Mouse (Mus musculus) stomach, embryonic 16.5 days (tissue): ENCODE measurements around the gene Rbfox2. TPM values are rescaled to one million over a fixed set of nuclear protein-coding genes. Genes with fewer than 3 reads are reported as not detected.
A peak's percentile ranks its signal among the peaks of the same experiment; 100 is the strongest.

ENCODE experiments used
- ATAC-seq: fragments of 200-750 bp; cut with Nextera tagmentation; 2 replicates; pipeline ENCODE4 v1.8.0; 2017; ENCODE audit warnings: moderate number of reproducible peaks, moderate TSS enrichment; ENCODE audit not compliant: insufficient read depth, low FRiP score
- H3K27ac ChIP-seq: fragments of 300-500 bp; sonication (generic); 2 replicates; pipeline ENCODE4 v1.5.1; 2014; ENCODE audit warnings: low read length
- H3K27me3 ChIP-seq: fragments of 300-500 bp; sonication (generic); 2 replicates; pipeline ENCODE4 v1.6.1; 2014; ENCODE audit warnings: low read length, control low read depth, mixed read lengths; ENCODE audit not compliant: control insufficient read depth, insufficient read depth
- H3K36me3 ChIP-seq: fragments of 300-500 bp; sonication (generic); 2 replicates; pipeline ENCODE4 v1.6.1; 2014; ENCODE audit warnings: low read length; ENCODE audit not compliant: control insufficient read depth, insufficient read depth
- H3K4me1 ChIP-seq: fragments of 300-500 bp; sonication (generic); 2 replicates; pipeline ENCODE4 v1.6.1; 2014; ENCODE audit warnings: low read length, control low read depth, mixed read lengths; ENCODE audit not compliant: control insufficient read depth, insufficient read depth
- H3K4me2 ChIP-seq: fragments of 300-500 bp; sonication (generic); 2 replicates; pipeline ENCODE4 v1.6.1; 2014; ENCODE audit warnings: low read depth, low read length, mixed read lengths
- H3K4me3 ChIP-seq: fragments of 300-500 bp; sonication (generic); replicated peaks from 2 replicates; pipeline ENCODE4 v1.5.1; 2014; ENCODE audit warnings: mild to moderate bottlenecking, low read length
- H3K9ac ChIP-seq: fragments of 300-500 bp; sonication (generic); 2 replicates; pipeline ENCODE4 v1.6.1; 2014; ENCODE audit warnings: low read length
- H3K9me3 ChIP-seq: fragments of 300-500 bp; sonication (generic); replicated peaks from 2 replicates; pipeline ENCODE4 v1.6.1; 2016; ENCODE audit warnings: low read length, control low read depth; ENCODE audit not compliant: control insufficient read depth
- WGBS: fragments of 180-500 bp; shearing (Covaris S2); extraction: QIAGEN DNeasy Blood & Tissue Kit; methylation state at CpG from one replicate; pipeline ENCODE4 v1.1.7; 2014; 5-methylcytosine and 5-hydroxymethylcytosine counted together
- polyA plus RNA-seq: library from polyadenylated mRNA; unstranded; fragments of >200 nt; fragmentation: Nextera tagmentation; extraction: Ambion mirVana; gene quantifications from 2 replicates; pipeline ENCODE4 v1.2.1, GENCODE M21; 2015

Rbfox2 gene
- polyA plus RNA-seq, 1 experiment from 2014 or later: 55.7 TPM

DNA sequence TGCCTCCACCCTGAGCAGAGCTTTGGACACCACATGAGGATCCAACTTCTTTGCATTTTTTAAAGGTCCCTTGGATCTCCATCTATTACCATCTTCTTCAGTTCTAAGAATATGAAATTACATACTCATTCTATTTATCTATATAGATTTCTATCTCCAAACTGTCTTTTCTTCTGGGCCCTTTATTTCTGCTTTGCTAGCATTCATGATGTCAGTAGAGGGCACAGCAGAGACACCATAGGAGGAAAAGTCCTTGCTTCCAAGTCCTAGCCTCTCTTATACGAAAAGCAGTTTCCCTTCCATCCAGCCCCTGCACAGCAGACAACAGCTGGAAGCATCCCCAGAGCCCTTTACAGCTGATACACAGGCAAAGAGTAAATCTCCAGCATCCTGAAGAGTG is 69.1 kb downstream of the Rbfox2 start:
- Histone ChIP-seq H3K27me3 (no peaks in the 10 kb centered on the region), H3K4me2 (no peak overlapping the region), H3K4me3 (no peak overlapping the region), H3K9me3 (no peaks in the 10 kb centered on the region), H3K9ac (no peak overlapping the region), H3K4me1 (peaks cover 42% of the 10 kb centered on the region), H3K27ac (no peak overlapping the region), H3K36me3 (no peaks in the 10 kb centered on the region)
- WGBS: 34% methylated on average over 1 of the region's 1 CpGs
- no peak for ATAC-seq

GRCm38 (mm10) chr15:77236055-77236567 is 70.7 kb downstream of the Rbfox2 start:
- Histone ChIP-seq H3K9ac (no peak overlapping the region), H3K9me3 (no peaks in the 10 kb centered on the region), H3K36me3 (no peaks in the 10 kb centered on the region), H3K4me3 (no peak overlapping the region), H3K27me3 (no peaks in the 10 kb centered on the region), H3K4me1 (peaks cover 42% of the 10 kb centered on the region), H3K4me2 (no peak overlapping the region), H3K27ac (peak overlapping the region; percentile 51)
- ATAC-seq: no peak
- 41% methylated on average over 7 of the region's 7 CpGs for WGBS

DNA sequence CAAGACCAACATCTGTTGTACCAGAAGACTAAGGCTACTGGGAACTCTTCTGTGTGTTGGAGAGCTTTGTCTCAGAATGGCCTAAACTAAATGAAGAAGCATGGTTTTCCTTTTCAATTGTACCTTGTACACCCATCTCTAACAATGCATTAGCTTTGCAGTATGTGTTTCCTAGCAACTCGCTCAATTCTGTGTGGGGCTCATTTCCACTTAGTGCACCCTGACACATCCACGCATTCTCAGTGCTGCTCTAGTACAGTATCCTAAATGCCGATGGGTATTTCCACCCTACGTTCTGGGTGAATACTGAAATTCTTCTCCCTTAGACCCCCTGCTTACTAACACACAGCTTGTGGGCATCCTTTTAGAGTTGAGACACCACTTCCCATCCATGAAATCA is 71.3 kb downstream of the Rbfox2 start:
- H3K36me3 ChIP-seq: no peaks in the 10 kb centered on the region
- no peaks in the 10 kb centered on the region for H3K9me3 ChIP-seq
- H3K27me3 ChIP-seq: no peaks in the 10 kb centered on the region
- no peak overlapping the region for H3K4me3 ChIP-seq
- H3K4me1 ChIP-seq: peaks cover 42% of the 10 kb centered on the region
- no peak overlapping the region for H3K4me2 ChIP-seq
- no peak for ATAC-seq
- no peak overlapping the region for H3K27ac ChIP-seq
- no peak overlapping the region for H3K9ac ChIP-seq
- WGBS: 86% methylated on average over 4 of the region's 4 CpGs

GRCm38 (mm10) chr15:77234296-77234695 is 72.5 kb downstream of the Rbfox2 start:
- WGBS: 41% methylated on average over 4 of the region's 4 CpGs
- ATAC-seq: no peak
- Histone ChIP-seq H3K9me3 (no peaks in the 10 kb centered on the region), H3K27ac (no peak overlapping the region), H3K27me3 (no peaks in the 10 kb centered on the region), H3K4me1 (peaks cover 38% of the 10 kb centered on the region), H3K36me3 (no peaks in the 10 kb centered on the region), H3K4me3 (no peak overlapping the region), H3K4me2 (no peak overlapping the region), H3K9ac (no peak overlapping the region)

GRCm38 (mm10) chr15:77230144-77230543 is 76.7 kb downstream of the Rbfox2 start:
- Histone ChIP-seq H3K9me3 (no peaks in the 10 kb centered on the region), H3K36me3 (no peaks in the 10 kb centered on the region), H3K27me3 (no peaks in the 10 kb centered on the region), H3K4me2 (no peak overlapping the region), H3K4me1 (peaks cover 15% of the 10 kb centered on the region), H3K27ac (no peak overlapping the region), H3K4me3 (no peak overlapping the region), H3K9ac (no peak overlapping the region)
- 62% methylated on average over 3 of the region's 3 CpGs for WGBS
- ATAC-seq: no peak

- Histone ChIP-seq H3K9ac (0 out of 2 replicates have a peak overlapping the region, but pooled peaks have one; percentile 3), H3K4me1 (no peaks in the 10 kb centered on the region; the same call in 1 of the 2 replicates), H3K4me3 (no peak overlapping the region), H3K27me3 (no peaks in the 10 kb centered on the region), H3K36me3 (no peaks in the 10 kb centered on the region), H3K27ac (peak overlapping the region; percentile 65), H3K9me3 (no peaks in the 10 kb centered on the region), H3K4me2 (no peak overlapping the region)
- ATAC-seq: no peak
- WGBS: 45% methylated on average over 7 of the region's 7 CpGs
Observed at GRCm38 (mm10) chr15:77226831-77227354, 79.9 kb downstream of the Rbfox2 start.

- no peak overlapping the region for H3K4me3 ChIP-seq
- no peaks in the 10 kb centered on the region for H3K9me3 ChIP-seq
- H3K27ac ChIP-seq: peak overlapping the region; percentile 24; the same call in 1 of the 2 replicates
- H3K36me3 ChIP-seq: no peaks in the 10 kb centered on the region
- no peak overlapping the region for H3K9ac ChIP-seq
- H3K4me1 ChIP-seq: no peaks in the 10 kb centered on the region; the same call in 1 of the 2 replicates
- no peak for ATAC-seq
- 44% methylated on average over 4 of the region's 4 CpGs for WGBS
- H3K27me3 ChIP-seq: no peaks in the 10 kb centered on the region
- H3K4me2 ChIP-seq: no peak overlapping the region
Observed at GRCm38 (mm10) chr15:77225858-77226257, 80.9 kb downstream of the Rbfox2 start.

DNA sequence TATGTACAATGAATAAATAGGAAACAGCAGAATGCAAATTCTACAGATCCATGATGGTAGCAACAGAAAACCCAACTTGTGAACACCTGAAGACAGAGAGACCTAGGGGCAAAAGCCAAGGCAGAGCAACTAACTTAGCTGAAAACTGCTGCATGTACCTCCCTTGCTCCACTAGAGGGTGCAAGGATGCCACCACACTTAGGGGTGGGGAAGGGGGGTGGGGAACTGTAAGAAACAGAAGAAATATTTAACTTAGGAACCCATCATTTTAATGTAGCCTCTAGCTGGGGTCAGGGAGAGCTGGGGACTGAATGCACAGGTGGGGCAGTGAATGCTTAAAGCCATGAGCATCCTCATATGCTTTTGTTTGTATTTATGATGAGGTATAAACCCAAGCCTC is 81.5 kb downstream of the Rbfox2 start:
- Histone ChIP-seq H3K4me1 (no peaks in the 10 kb centered on the region; the same call in 1 of the 2 replicates), H3K4me3 (no peak overlapping the region), H3K9ac (no peak overlapping the region), H3K27ac (no peak overlapping the region), H3K27me3 (no peaks in the 10 kb centered on the region), H3K4me2 (no peak overlapping the region), H3K36me3 (no peaks in the 10 kb centered on the region), H3K9me3 (no peaks in the 10 kb centered on the region)
- ATAC-seq: no peak

DNA sequence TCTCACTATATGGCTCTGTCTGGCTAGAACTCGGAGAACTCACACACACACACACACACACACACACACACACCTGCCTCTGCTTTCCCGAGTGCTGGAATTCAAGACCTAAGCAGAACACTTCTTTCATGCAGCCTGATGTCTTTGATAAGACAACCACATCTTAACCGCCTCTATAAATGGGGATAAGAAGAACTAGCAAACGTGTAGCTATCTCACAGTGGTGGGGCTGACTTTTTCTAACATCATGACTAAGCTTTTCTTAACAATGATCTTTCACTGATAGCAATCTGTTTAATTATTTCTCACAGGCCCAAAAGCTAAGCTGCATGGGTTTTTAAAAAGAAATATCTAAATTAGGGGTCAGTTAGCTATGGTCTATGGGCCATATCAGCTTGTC is 86.0 kb downstream of the Rbfox2 start:
- Histone ChIP-seq H3K36me3 (no peaks in the 10 kb centered on the region), H3K9me3 (no peaks in the 10 kb centered on the region), H3K9ac (no peak overlapping the region), H3K27me3 (no peaks in the 10 kb centered on the region), H3K4me2 (no peak overlapping the region), H3K4me3 (no peak overlapping the region), H3K4me1 (peaks cover 16% of the 10 kb centered on the region), H3K27ac (no peak overlapping the region)
- WGBS: 66% methylated on average over 4 of the region's 4 CpGs
- ATAC-seq: no peak
